Mouse (Mus musculus): ENCODE data around the gene Smtnl1. TPM values are rescaled to one million over a fixed set of nuclear protein-coding genes. Genes with fewer than 3 reads are reported as not detected.

Smtnl1 gene
- polyA plus RNA-seq, 1 experiment from 2014 or later: not detected

GRCm38 (mm10) chr2:84799041-84799561, 23.4 kb downstream of the Smtnl1 start:
- H3K27me3 ChIP-seq (replicated peaks; ENCODE audit: control insufficient read depth, insufficient read depth, low read length): no peaks in the 10 kb centered on the region
- H3K4me2 ChIP-seq (ENCODE audit: low read length): peak overlapping the region; percentile 98
- ATAC-seq: peak; percentile 67
- peaks cover 5% of the 10 kb centered on the region; the same call in 1 of the 2 replicates for H3K4me1 ChIP-seq (replicated peaks; ENCODE audit: control insufficient read depth, insufficient read depth, low read length)
- H3K27ac ChIP-seq (ENCODE audit: low read length): no peak overlapping the region
- H3K36me3 ChIP-seq (ENCODE audit: control insufficient read depth, insufficient read depth): no peaks in the 10 kb centered on the region
- WGBS: 0% methylated on average over 16 of the region's 16 CpGs
- peak overlapping the region; percentile 71 for H3K9ac ChIP-seq (replicated peaks; ENCODE audit: low read depth, low read length)
- peak overlapping the region; percentile 60 for H3K4me3 ChIP-seq (replicated peaks; ENCODE audit: low read length)
- no peaks in the 10 kb centered on the region for H3K9me3 ChIP-seq (ENCODE audit: control insufficient read depth, low read length)

DNA sequence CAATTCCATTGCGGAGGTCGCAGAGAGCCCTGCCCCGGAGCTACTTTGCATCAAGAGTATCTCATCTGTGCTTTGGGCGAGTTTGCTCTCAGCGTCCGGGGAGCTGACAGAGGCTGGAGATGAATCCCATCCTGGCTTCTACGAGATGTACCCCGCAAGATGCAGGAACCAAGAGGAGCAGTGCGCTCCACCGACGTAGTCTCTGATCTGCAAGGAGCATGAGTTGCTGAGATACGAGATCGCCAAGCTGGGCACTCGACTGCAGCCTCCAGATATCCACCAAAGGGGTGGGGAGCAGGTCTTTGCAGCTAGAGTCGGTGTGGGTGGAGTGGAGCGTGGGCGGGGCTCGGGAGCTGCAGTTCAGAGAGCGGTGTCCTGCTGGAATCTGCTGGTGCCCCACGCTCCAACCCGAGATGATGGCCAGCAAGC, 23.9 kb downstream of the Smtnl1 start, which contains the start of gene Ube2l6:
Gene Ube2l6 (plus strand): TSS at position 336 of the 429 bp plus-strand sequence.
- Histone ChIP-seq H3K4me3 (replicated peaks; ENCODE audit: low read length) (peak within 1 kb of the TSS; percentile 60), H3K9me3 (ENCODE audit: control insufficient read depth, low read length) (no peaks in the 10 kb centered on the region), H3K9ac (replicated peaks; ENCODE audit: low read depth, low read length) (peak within 1 kb of the TSS; percentile 71), H3K36me3 (ENCODE audit: control insufficient read depth, insufficient read depth) (no peaks in the 10 kb centered on the region), H3K27me3 (replicated peaks; ENCODE audit: control insufficient read depth, insufficient read depth, low read length) (no peaks in the 10 kb centered on the region), H3K4me1 (replicated peaks; ENCODE audit: control insufficient read depth, insufficient read depth, low read length) (peaks cover 5% of the 10 kb centered on the region; the same call in 1 of the 2 replicates), H3K4me2 (ENCODE audit: low read length) (peak within 1 kb of the TSS; percentile 98), H3K27ac (ENCODE audit: low read length) (no peak within 1 kb of the TSS)
- WGBS: 0% methylated on average over 21 of the region's 21 CpGs
- ATAC-seq: peak; percentile 72

- no peaks in the 10 kb centered on the region for H3K9me3 ChIP-seq (ENCODE audit: control insufficient read depth, low read length)
- peak overlapping the region; percentile 98 for H3K4me2 ChIP-seq (ENCODE audit: low read length)
- WGBS: 8% methylated on average over 13 of the region's 13 CpGs
- peak; percentile 65 for ATAC-seq
- no peak overlapping the region for H3K27ac ChIP-seq (ENCODE audit: low read length)
- H3K27me3 ChIP-seq (replicated peaks; ENCODE audit: control insufficient read depth, insufficient read depth, low read length): no peaks in the 10 kb centered on the region
- H3K4me3 ChIP-seq (replicated peaks; ENCODE audit: low read length): peak overlapping the region; percentile 60
- no peaks in the 10 kb centered on the region for H3K36me3 ChIP-seq (ENCODE audit: control insufficient read depth, insufficient read depth)
- peak overlapping the region; percentile 71; the same call in 1 of the 2 replicates for H3K9ac ChIP-seq (replicated peaks; ENCODE audit: low read depth, low read length)
- H3K4me1 ChIP-seq (replicated peaks; ENCODE audit: control insufficient read depth, insufficient read depth, low read length): peaks cover 5% of the 10 kb centered on the region; the same call in 1 of the 2 replicates
Measured at GRCm38 (mm10) chr2:84797833-84798492, 24.5 kb downstream of the Smtnl1 start.

- Histone ChIP-seq H3K9ac (replicated peaks; ENCODE audit: low read depth, low read length) (no peak overlapping the region), H3K27me3 (replicated peaks; ENCODE audit: control insufficient read depth, insufficient read depth, low read length) (no peaks in the 10 kb centered on the region), H3K4me2 (ENCODE audit: low read length) (no peak overlapping the region), H3K4me3 (replicated peaks; ENCODE audit: low read length) (no peak overlapping the region), H3K4me1 (replicated peaks; ENCODE audit: control insufficient read depth, insufficient read depth, low read length) (no peaks in the 10 kb centered on the region), H3K27ac (ENCODE audit: low read length) (no peak overlapping the region), H3K36me3 (ENCODE audit: control insufficient read depth, insufficient read depth) (no peaks in the 10 kb centered on the region), H3K9me3 (ENCODE audit: control insufficient read depth, low read length) (no peaks in the 10 kb centered on the region)
- ATAC-seq: no peak
- 80% methylated on average over 3 of the region's 3 CpGs for WGBS
Measured at GRCm38 (mm10) chr2:84793871-84794270, 28.6 kb downstream of the Smtnl1 start.

GRCm38 (mm10) chr2:84793154-84793553, 29.3 kb downstream of the Smtnl1 start:
- no peaks in the 10 kb centered on the region for H3K9me3 ChIP-seq (ENCODE audit: control insufficient read depth, low read length)
- 91% methylated on average over 3 of the region's 3 CpGs for WGBS
- no peaks in the 10 kb centered on the region for H3K27me3 ChIP-seq (replicated peaks; ENCODE audit: control insufficient read depth, insufficient read depth, low read length)
- H3K4me2 ChIP-seq (ENCODE audit: low read length): no peak overlapping the region
- H3K36me3 ChIP-seq (ENCODE audit: control insufficient read depth, insufficient read depth): no peaks in the 10 kb centered on the region
- H3K4me3 ChIP-seq (replicated peaks; ENCODE audit: low read length): no peak overlapping the region
- H3K9ac ChIP-seq (replicated peaks; ENCODE audit: low read depth, low read length): no peak overlapping the region
- H3K4me1 ChIP-seq (replicated peaks; ENCODE audit: control insufficient read depth, insufficient read depth, low read length): no peaks in the 10 kb centered on the region
- ATAC-seq: no peak
- no peak overlapping the region for H3K27ac ChIP-seq (ENCODE audit: low read length)

DNA sequence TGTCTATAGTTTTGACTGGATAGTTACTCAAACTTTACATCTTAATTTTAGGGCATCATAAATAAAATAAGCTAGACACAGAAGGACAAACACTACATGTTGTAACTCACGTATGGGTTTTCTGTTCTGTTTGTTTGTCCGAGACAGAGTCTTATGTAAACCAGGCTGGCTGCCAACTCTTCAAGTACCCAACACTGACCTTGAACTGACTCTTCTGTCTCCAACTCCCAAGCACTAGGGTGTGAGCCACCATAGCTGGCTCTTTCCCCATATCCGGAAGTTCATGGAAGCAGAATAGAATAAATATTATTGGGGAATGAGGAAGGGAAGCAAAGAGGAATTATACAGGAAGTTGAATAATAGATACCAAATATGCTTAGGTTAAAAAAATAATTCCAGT, 29.9 kb downstream of the Smtnl1 start:
- ATAC-seq: no peak
- H3K27me3 ChIP-seq (replicated peaks; ENCODE audit: control insufficient read depth, insufficient read depth, low read length): no peaks in the 10 kb centered on the region
- WGBS: 87% methylated on average over 3 of the region's 3 CpGs

DNA sequence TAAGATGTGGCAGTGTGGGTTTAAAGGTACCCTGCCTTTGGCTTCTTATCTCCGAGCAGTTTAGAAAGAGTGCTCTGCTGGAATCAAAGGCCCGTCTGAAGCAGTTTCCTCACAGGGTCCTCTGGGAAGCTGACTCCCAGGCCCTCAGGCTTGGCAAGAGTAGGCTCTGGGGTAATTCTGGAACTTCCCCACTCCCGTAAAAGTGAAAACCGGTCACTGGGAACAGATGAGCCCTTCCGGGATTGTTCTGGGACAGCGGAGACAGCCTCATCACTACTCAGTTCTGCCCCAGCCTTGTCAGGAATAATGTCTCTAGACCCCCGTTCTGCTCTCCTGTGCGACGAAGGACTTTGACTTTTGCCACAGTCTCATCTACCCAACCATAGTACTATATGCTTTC, 32.0 kb downstream of the Smtnl1 start:
- no peak overlapping the region for H3K9ac ChIP-seq (replicated peaks; ENCODE audit: low read depth, low read length)
- H3K27ac ChIP-seq (ENCODE audit: low read length): no peak overlapping the region
- no peak overlapping the region for H3K4me2 ChIP-seq (ENCODE audit: low read length)
- H3K4me3 ChIP-seq (replicated peaks; ENCODE audit: low read length): no peak overlapping the region
- no peak for ATAC-seq
- WGBS: 59% methylated on average over 9 of the region's 9 CpGs
- no peaks in the 10 kb centered on the region for H3K36me3 ChIP-seq (ENCODE audit: control insufficient read depth, insufficient read depth)
- no peaks in the 10 kb centered on the region for H3K9me3 ChIP-seq (ENCODE audit: control insufficient read depth, low read length)
- no peaks in the 10 kb centered on the region for H3K27me3 ChIP-seq (replicated peaks; ENCODE audit: control insufficient read depth, insufficient read depth, low read length)
- H3K4me1 ChIP-seq (replicated peaks; ENCODE audit: control insufficient read depth, insufficient read depth, low read length): no peaks in the 10 kb centered on the region

More for the DNA sequence above, 29.9 kb downstream of the Smtnl1 start:
- Histone ChIP-seq H3K36me3 (ENCODE audit: control insufficient read depth, insufficient read depth) (no peaks in the 10 kb centered on the region), H3K9ac (replicated peaks; ENCODE audit: low read depth, low read length) (no peak overlapping the region), H3K4me3 (replicated peaks; ENCODE audit: low read length) (no peak overlapping the region), H3K9me3 (ENCODE audit: control insufficient read depth, low read length) (no peaks in the 10 kb centered on the region), H3K4me1 (replicated peaks; ENCODE audit: control insufficient read depth, insufficient read depth, low read length) (no peaks in the 10 kb centered on the region), H3K27ac (ENCODE audit: low read length) (no peak overlapping the region), H3K4me2 (ENCODE audit: low read length) (no peak overlapping the region)

DNA sequence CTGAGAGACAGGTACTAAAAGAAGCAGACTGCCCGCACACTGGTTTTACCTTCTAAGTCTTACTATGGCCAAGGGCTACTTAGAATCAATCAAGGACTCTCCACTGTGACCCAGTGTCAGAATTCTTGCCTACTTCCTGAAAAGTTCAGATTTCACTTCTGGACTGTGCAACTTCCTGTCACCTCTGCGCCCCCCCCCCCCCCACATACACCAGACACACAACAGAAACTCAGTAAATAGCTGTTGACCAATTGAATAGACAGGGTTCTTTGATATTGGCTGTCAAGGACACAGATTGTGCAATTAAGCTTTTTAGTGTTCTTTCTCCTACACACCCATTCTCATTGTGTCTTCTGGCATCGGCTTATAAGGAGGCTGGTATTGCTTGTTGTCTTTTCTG, 34.1 kb downstream of the Smtnl1 start:
- Histone ChIP-seq H3K4me1 (replicated peaks; ENCODE audit: control insufficient read depth, insufficient read depth, low read length) (no peaks in the 10 kb centered on the region), H3K9me3 (ENCODE audit: control insufficient read depth, low read length) (no peaks in the 10 kb centered on the region), H3K9ac (replicated peaks; ENCODE audit: low read depth, low read length) (no peak overlapping the region), H3K4me2 (ENCODE audit: low read length) (no peak overlapping the region), H3K4me3 (replicated peaks; ENCODE audit: low read length) (no peak overlapping the region), H3K36me3 (ENCODE audit: control insufficient read depth, insufficient read depth) (no peaks in the 10 kb centered on the region), H3K27me3 (replicated peaks; ENCODE audit: control insufficient read depth, insufficient read depth, low read length) (no peaks in the 10 kb centered on the region), H3K27ac (ENCODE audit: low read length) (no peak overlapping the region)
- ATAC-seq: no peak
- WGBS: 82% methylated on average over 3 of the region's 3 CpGs

DNA sequence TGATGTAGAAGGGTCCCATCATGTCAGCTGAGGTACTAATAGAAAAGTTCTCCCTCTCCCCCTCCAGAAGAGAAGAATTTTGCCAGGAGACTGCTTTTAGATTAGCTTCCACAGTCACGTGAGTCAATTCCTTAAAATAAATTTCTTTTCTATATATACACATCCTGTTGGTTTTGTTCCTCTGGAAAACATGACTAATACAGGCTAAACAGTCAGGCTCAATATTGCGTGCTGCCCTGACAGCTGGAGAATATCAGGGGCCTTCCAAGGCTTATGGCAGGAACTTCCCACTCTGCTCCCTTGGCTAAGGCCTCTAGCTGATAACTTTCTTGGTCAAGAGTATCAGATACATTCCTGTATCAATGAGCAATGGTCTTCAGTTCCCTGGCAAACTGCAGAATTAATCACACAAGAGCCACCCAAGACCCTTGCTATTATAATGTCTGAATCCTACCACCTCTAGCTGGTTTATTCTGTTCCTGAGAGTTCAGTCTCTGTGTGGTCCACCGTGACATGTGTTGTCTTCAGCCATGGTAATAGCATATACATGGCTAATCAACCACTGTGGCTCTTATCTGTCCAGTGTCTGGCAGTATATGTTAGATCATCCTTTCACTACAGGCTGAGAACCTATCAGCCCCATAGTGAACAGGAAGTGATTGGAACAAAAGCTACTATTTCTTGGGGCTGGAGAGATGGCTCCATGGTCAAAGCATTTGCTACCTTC, 38.4 kb downstream of the Smtnl1 start:
- ATAC-seq: no peak
- Histone ChIP-seq H3K4me1 (replicated peaks; ENCODE audit: control insufficient read depth, insufficient read depth, low read length) (no peaks in the 10 kb centered on the region), H3K4me3 (replicated peaks; ENCODE audit: low read length) (no peak overlapping the region), H3K36me3 (ENCODE audit: control insufficient read depth, insufficient read depth) (no peaks in the 10 kb centered on the region), H3K9me3 (ENCODE audit: control insufficient read depth, low read length) (no peaks in the 10 kb centered on the region), H3K9ac (replicated peaks; ENCODE audit: low read depth, low read length) (no peak overlapping the region), H3K27ac (ENCODE audit: low read length) (no peak overlapping the region), H3K27me3 (replicated peaks; ENCODE audit: control insufficient read depth, insufficient read depth, low read length) (no peaks in the 10 kb centered on the region), H3K4me2 (ENCODE audit: low read length) (no peak overlapping the region)
- WGBS: 92% methylated on average over 3 of the region's 3 CpGs
